Mouse (Mus musculus): ENCODE data around the gene Rnf26.

GRCm38 (mm10) chr9:44052855-44053254, 60.5 kb downstream of the Rnf26 start:
- TF ChIP-seq TAL1 (IDR thresholded peaks at IDR 0.05; ENCODE audit: low read length) = no peak
- TF ChIP-seq GATA1 (IDR thresholded peaks at IDR 0.05; ENCODE audit: low read length) = no peak
